Mouse (Mus musculus) myocyte (in vitro differentiated cells): ENCODE measurements around the gene Cdkn2b. TPM values are rescaled to one million over a fixed set of nuclear protein-coding genes. Genes with fewer than 3 reads are reported as not detected.

Experiments
- H3K27me3 ChIP-seq: one replicate; pipeline ENCODE4 v1.6.1; 2011; ENCODE audit not compliant: control insufficient read depth, insufficient read depth, insufficient read length
- H3K36me3 ChIP-seq: one replicate; pipeline ENCODE4 v1.6.1; 2011; ENCODE audit not compliant: control insufficient read depth, insufficient read depth
- H3K4me2 ChIP-seq: one replicate; pipeline ENCODE4 v1.6.1; 2011; ENCODE audit warnings: low read depth, control low read depth
- H3K4me3 ChIP-seq: one replicate; pipeline ENCODE4 v1.5.1; 2011; ENCODE audit warnings: mild to moderate bottlenecking, control low read depth, moderate library complexity
- H3K79me2 ChIP-seq: one replicate; pipeline ENCODE4 v1.6.1; 2011; ENCODE audit not compliant: control insufficient read depth, insufficient read depth
- H3ac ChIP-seq: one replicate; pipeline ENCODE4 v1.6.1; 2011; ENCODE audit not compliant: control insufficient read depth, insufficient read length
- CEBPB ChIP-seq: IDR thresholded peaks from 2 replicates; pipeline ENCODE4 v1.6.1; 2011; ENCODE audit warnings: mild to moderate bottlenecking, moderate library complexity; ENCODE audit not compliant: poor library complexity, insufficient read depth, severe bottlenecking
- E2F4 ChIP-seq: IDR thresholded peaks from one replicate; pipeline ENCODE4 v1.6.1; 2011; ENCODE audit warnings: mild to moderate bottlenecking, control low read depth, moderate library complexity; ENCODE audit not compliant: insufficient read depth
- MAX ChIP-seq: IDR thresholded peaks from one replicate; pipeline ENCODE4 v1.6.1; 2011; ENCODE audit warnings: low read depth, mild to moderate bottlenecking, control low read depth
- MYOD1 ChIP-seq, 3 experiments: IDR thresholded peaks; one replicate each; pipeline ENCODE4 v1.6.1; 2011; ENCODE audit warnings: control low read depth in 2 of 3, low read depth in 2 of 3, mild to moderate bottlenecking in 2 of 3, moderate library complexity in 1 of 3; ENCODE audit not compliant: insufficient read length in 2 of 3, control insufficient read depth in 1 of 3
- MYOG ChIP-seq, 3 experiments: IDR thresholded peaks; one replicate each; pipeline ENCODE4 v1.6.1; 2011; ENCODE audit warnings: control low read depth in 2 of 3, low read depth in 2 of 3, mild to moderate bottlenecking in 2 of 3; ENCODE audit not compliant: insufficient read length in 2 of 3, control insufficient read depth in 1 of 3, insufficient read depth in 1 of 3
- POLR2A ChIP-seq: IDR thresholded peaks from one replicate; pipeline ENCODE4 v1.6.1; 2011; ENCODE audit warnings: low read depth, mild to moderate bottlenecking, control low read depth, moderate library complexity; ENCODE audit not compliant: insufficient read length
- POLR2AphosphoS2 ChIP-seq: IDR thresholded peaks from one replicate; pipeline ENCODE4 v1.6.1; 2011; ENCODE audit warnings: low read depth, control low read depth; ENCODE audit not compliant: insufficient read length
- REST ChIP-seq: IDR thresholded peaks from one replicate; pipeline ENCODE4 v1.6.1; 2011; ENCODE audit warnings: mild to moderate bottlenecking, control low read depth, moderate library complexity; ENCODE audit not compliant: insufficient read depth, insufficient read length
- SRF ChIP-seq: IDR thresholded peaks from one replicate; pipeline ENCODE4 v1.6.1; 2011; ENCODE audit warnings: low read depth; ENCODE audit not compliant: control insufficient read depth, insufficient read length
- TCF12 ChIP-seq: IDR thresholded peaks from one replicate; pipeline ENCODE4 v1.6.1; 2011; ENCODE audit warnings: mild to moderate bottlenecking, control low read depth; ENCODE audit not compliant: poor library complexity, insufficient read depth, severe bottlenecking
- TCF3 ChIP-seq: IDR thresholded peaks from one replicate; pipeline ENCODE4 v1.6.1; 2011; ENCODE audit warnings: low read depth, control low read depth; ENCODE audit not compliant: insufficient read length
- USF1 ChIP-seq: IDR thresholded peaks from one replicate; pipeline ENCODE4 v1.6.1; 2011; ENCODE audit warnings: low read depth, mild to moderate bottlenecking, control low read depth, moderate library complexity
- polyA plus RNA-seq: library from polyadenylated mRNA; unstranded; fragments of >200 nt; fragmentation: generic; extraction: Trizol; gene quantifications from one replicate; pipeline ENCODE4 v1.2.1, GENCODE M21; 2012; ENCODE audit warnings: missing spikeins

The Cdkn2b gene
- polyA plus RNA-seq, 1 experiment, result not detected

GRCm38 (mm10) chr4:89351474-89351873, 40.6 kb upstream of the Cdkn2b start:
- H3K27me3 ChIP-seq, result no peaks in the 10 kb centered on the region
- TF ChIP-seq POLR2AphosphoS2 (no peak), SRF (no peak), REST (no peak), CEBPB (no peak), MYOG (IDR thresholded peaks at IDR 0.05; ENCODE audit: control insufficient read depth in 1 of 3, insufficient read depth in 1 of 3, insufficient read length in 2 of 3, low read depth in 2 of 3) (no peak), USF1 (no peak), TCF3 (no peak), E2F4 (no peak), MAX (no peak), TCF12 (no peak), POLR2A (no peak), MYOD1 (IDR thresholded peaks at IDR 0.05; ENCODE audit: control insufficient read depth in 1 of 3, insufficient read length in 2 of 3, low read depth in 2 of 3) (no peak)
- H3K36me3 ChIP-seq, result no peaks in the 10 kb centered on the region
- H3K79me2 ChIP-seq, result no peaks in the 10 kb centered on the region
- no peak overlapping the region for H3K4me2 ChIP-seq
- H3ac ChIP-seq, result no peak overlapping the region
- no peak overlapping the region for H3K4me3 ChIP-seq

DNA sequence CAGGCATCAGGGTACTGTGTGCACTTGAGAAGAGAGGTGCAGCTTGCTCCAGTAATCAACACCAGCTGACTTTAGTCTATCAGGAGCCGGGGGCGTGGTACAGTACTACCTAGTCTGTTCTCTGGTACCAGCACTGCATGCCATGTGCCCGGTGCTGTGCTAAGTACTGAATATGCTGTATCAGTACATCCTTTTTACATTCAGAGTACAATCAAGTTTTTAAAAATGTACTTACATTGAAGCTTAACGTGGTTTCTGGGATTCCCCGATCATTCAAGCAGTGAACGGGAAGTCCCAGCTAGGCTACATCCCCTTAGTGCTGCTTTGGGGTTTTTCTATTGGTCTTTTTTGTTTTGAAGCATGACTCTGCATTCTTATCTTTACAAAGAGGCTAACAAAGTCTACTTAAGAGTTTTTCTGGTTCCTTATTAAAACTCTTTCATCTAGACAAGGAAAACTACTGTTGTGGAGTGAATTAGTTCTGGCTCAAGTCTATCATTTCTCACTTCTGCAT, 40.2 kb upstream of the Cdkn2b start:
- H3ac ChIP-seq, result no peak overlapping the region
- no peaks in the 10 kb centered on the region for H3K36me3 ChIP-seq
- TF ChIP-seq E2F4, result no peak
- no peak for TF ChIP-seq TCF12
- no peak for TF ChIP-seq REST
- no peak for TF ChIP-seq USF1
- TF ChIP-seq TCF3, result no peak
- TF ChIP-seq MYOD1 (IDR thresholded peaks at IDR 0.05; ENCODE audit: control insufficient read depth in 1 of 3, insufficient read length in 2 of 3, low read depth in 2 of 3), result no peak
- TF ChIP-seq CEBPB, result no peak
- TF ChIP-seq SRF, result no peak
- TF ChIP-seq POLR2A, result no peak
- TF ChIP-seq MAX, result no peak
- H3K27me3 ChIP-seq, result no peaks in the 10 kb centered on the region
- H3K79me2 ChIP-seq, result no peaks in the 10 kb centered on the region
- H3K4me3 ChIP-seq, result no peak overlapping the region
- H3K4me2 ChIP-seq, result no peak overlapping the region

- Histone ChIP-seq H3ac (no peak overlapping the region), H3K79me2 (no peaks in the 10 kb centered on the region), H3K36me3 (no peaks in the 10 kb centered on the region), H3K4me3 (no peak overlapping the region), H3K4me2 (no peak overlapping the region), H3K27me3 (no peaks in the 10 kb centered on the region)
- no peak for TF ChIP-seq CEBPB
- TF ChIP-seq POLR2A, result no peak
- TF ChIP-seq SRF, result no peak
- TF ChIP-seq REST, result no peak
These were observed 39.6 kb upstream of the Cdkn2b start for GRCm38 (mm10) chr4:89350391-89350790.

- Histone ChIP-seq H3K27me3 (no peaks in the 10 kb centered on the region), H3ac (no peak overlapping the region), H3K4me3 (no peak overlapping the region), H3K4me2 (no peak overlapping the region), H3K36me3 (no peaks in the 10 kb centered on the region), H3K79me2 (no peaks in the 10 kb centered on the region)
- TF ChIP-seq USF1, result no peak
- TF ChIP-seq POLR2AphosphoS2, result no peak
These were observed 38.0 kb upstream of the Cdkn2b start for GRCm38 (mm10) chr4:89348842-89349241.

DNA sequence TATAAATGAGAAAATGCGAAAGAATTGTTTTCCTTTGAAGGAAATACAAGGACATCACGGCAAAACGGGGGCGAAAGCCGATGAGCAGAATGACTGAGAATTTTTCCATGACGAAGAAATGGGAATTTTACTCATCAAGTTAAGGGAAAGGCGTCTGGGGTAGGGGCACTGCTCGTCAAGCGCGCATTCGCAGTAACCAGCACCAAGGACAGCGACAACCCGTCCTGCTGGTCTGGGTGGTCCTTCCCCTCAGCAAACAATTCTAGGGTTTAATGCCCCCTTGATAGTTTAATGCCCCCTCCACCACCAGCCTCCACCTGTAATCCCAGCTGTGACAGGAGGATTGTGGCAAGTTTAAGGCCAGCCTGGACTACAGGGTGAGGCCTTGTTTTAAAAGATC, 2.6 kb upstream of the Cdkn2b start:
- Histone ChIP-seq H3K79me2 (no peaks in the 10 kb centered on the region), H3K36me3 (no peaks in the 10 kb centered on the region), H3K27me3 (no peaks in the 10 kb centered on the region), H3K4me3 (no peak overlapping the region), H3K4me2 (no peak overlapping the region), H3ac (no peak overlapping the region)
- TF ChIP-seq POLR2AphosphoS2, result no peak
- TF ChIP-seq USF1, result no peak
- TF ChIP-seq CEBPB, result no peak
- TF ChIP-seq E2F4, result no peak
- no peak for TF ChIP-seq TCF3
- TF ChIP-seq REST, result no peak
- no peak for TF ChIP-seq TCF12
- no peak for TF ChIP-seq MYOG (IDR thresholded peaks at IDR 0.05; ENCODE audit: control insufficient read depth in 1 of 3, insufficient read depth in 1 of 3, insufficient read length in 2 of 3, low read depth in 2 of 3)
- no peak for TF ChIP-seq SRF
- no peak for TF ChIP-seq MYOD1 (IDR thresholded peaks at IDR 0.05; ENCODE audit: control insufficient read depth in 1 of 3, insufficient read length in 2 of 3, low read depth in 2 of 3)
- TF ChIP-seq MAX, result no peak
- no peak for TF ChIP-seq POLR2A

GRCm38 (mm10) chr4:89309996-89310395, 843 bp downstream of the Cdkn2b start:
- Histone ChIP-seq H3K27me3 (no peaks in the 10 kb centered on the region), H3K36me3 (no peaks in the 10 kb centered on the region), H3K4me2 (no peak overlapping the region), H3ac (no peak overlapping the region), H3K4me3 (no peak overlapping the region), H3K79me2 (no peaks in the 10 kb centered on the region)
- TF ChIP-seq MYOD1 (IDR thresholded peaks at IDR 0.05; ENCODE audit: control insufficient read depth in 1 of 3, insufficient read length in 2 of 3, low read depth in 2 of 3) (no peak), REST (no peak), E2F4 (no peak), SRF (no peak), POLR2AphosphoS2 (no peak), MYOG (IDR thresholded peaks at IDR 0.05; ENCODE audit: control insufficient read depth in 1 of 3, insufficient read depth in 1 of 3, insufficient read length in 2 of 3, low read depth in 2 of 3) (no peak), CEBPB (no peak), TCF12 (no peak), MAX (no peak), USF1 (no peak), POLR2A (no peak), TCF3 (no peak)
